Comparison of ENCODE assay signal across 21 mouse cellular contexts in genomic region chr16:91191233-91191632, GRCm38 (mm10). TPM values are rescaled to one million over a fixed set of nuclear protein-coding genes. Genes with fewer than 3 reads are reported as not detected.
DNase-seq lines count a peak whose midpoint lies in the region; ATAC-seq and TF ChIP-seq lines count a peak whose summit lies in the region.
"Had no signal": no experiment of that assay in that cellular context is flagged by ENCODE, and none has a peak within 500 bp of the region (broad histone marks: within the 10 kb centered on the region; RNA-seq: fewer than 3 reads in every experiment).

No protein-coding gene starts in this region.

- H3K9me3 ChIP-seq in forebrain, embryonic 10.5 days: peaks cover 5% of the 10 kb centered on the region
- H3K9me3 ChIP-seq in forebrain, embryonic 13.5 days (replicated peaks): peaks cover 5% of the 10 kb centered on the region; the same call in 1 of the 2 replicates
- no peaks in the 10 kb centered on the region for H3K9me3 ChIP-seq in hindbrain, embryonic 16.5 days (ENCODE audit: control insufficient read depth, low read length)
- 0 out of 2 replicates have a peak, but pooled peaks cover 5% of the 10 kb centered on the region for H3K9me3 ChIP-seq in hindbrain, embryonic 10.5 days
- no peaks in the 10 kb centered on the region for H3K9me3 ChIP-seq in midbrain, postnatal 0 days (ENCODE audit: low read length)
- H3K9me3 ChIP-seq in midbrain, embryonic 14.5 days (ENCODE audit: control insufficient read depth, low read length): no peaks in the 10 kb centered on the region
- no peaks in the 10 kb centered on the region for H3K9me3 ChIP-seq in embryonic facial prominence, embryonic 10.5 days
- H3K9me3 ChIP-seq: limb, embryonic 15.5 days; neural tube, embryonic 12.5 days had no signal

- ATAC-seq in forebrain, embryonic 13.5 days: no peak; the same call in 1 of the 2 replicates
- peak; percentile 67 for ATAC-seq in hindbrain, embryonic 16.5 days
- ATAC-seq in midbrain, postnatal 0 days (ENCODE audit: low FRiP score): peak; percentile 50
- no peak for ATAC-seq in midbrain, embryonic 14.5 days (ENCODE audit: low FRiP score, low TSS enrichment)
- ATAC-seq: liver, postnatal 0 days had no signal

- no peak for TF ChIP-seq CTCF in midbrain, postnatal 0 days (IDR thresholded peaks at IDR 0.05)

- no peak for DNase-seq in forebrain, embryonic 10.5 days (ENCODE audit: extremely low spot score, low spot score)
- no peak for DNase-seq in hindbrain, embryonic 10.5 days (ENCODE audit: low spot score)
- peak; percentile 39 for DNase-seq in midbrain, postnatal 0 days (ENCODE audit: low spot score)
- no peak for DNase-seq in midbrain, embryonic 14.5 days
- DNase-seq in layer of hippocampus, postnatal 10 days (ENCODE audit: low spot score in 2 of 2): peak; percentile 37 to 51
- no peak for DNase-seq in embryonic facial prominence, embryonic 10.5 days (ENCODE audit: low spot score)
- DNase-seq: adrenal gland, postnatal 25 days; cerebellum, postnatal 36 days; heart, postnatal 36 days; kidney, adult 11 months; kidney, postnatal 10 days; liver, postnatal 0 days; lung, postnatal 36 days had no signal

- 81% methylated on average over 6 of the region's 6 CpGs for WGBS in forebrain, embryonic 10.5 days
- 63% methylated on average over 6 of the region's 6 CpGs for WGBS in forebrain, embryonic 13.5 days
- 50% methylated on average over 6 of the region's 6 CpGs for WGBS in hindbrain, embryonic 16.5 days
- 79% methylated on average over 6 of the region's 6 CpGs for WGBS in hindbrain, embryonic 10.5 days
- 51% methylated on average over 6 of the region's 6 CpGs for WGBS in midbrain, postnatal 0 days
- WGBS in midbrain, embryonic 14.5 days: 67% methylated on average over 6 of the region's 6 CpGs
- WGBS in embryonic facial prominence, embryonic 10.5 days: 82% methylated on average over 6 of the region's 6 CpGs

- H3K4me1 ChIP-seq in forebrain, embryonic 10.5 days: peaks cover 48% of the 10 kb centered on the region
- H3K4me1 ChIP-seq in forebrain, embryonic 13.5 days: peaks cover 29% of the 10 kb centered on the region
- no peaks in the 10 kb centered on the region for H3K4me1 ChIP-seq in hindbrain, embryonic 16.5 days (ENCODE audit: control insufficient read depth, insufficient read depth, low read depth, low read length)
- peaks cover 29% of the 10 kb centered on the region for H3K4me1 ChIP-seq in hindbrain, embryonic 10.5 days (replicated peaks)
- H3K4me1 ChIP-seq in midbrain, postnatal 0 days (ENCODE audit: insufficient read depth, low read length): 0 out of 2 replicates have a peak, but pooled peaks cover 5% of the 10 kb centered on the region
- H3K4me1 ChIP-seq in midbrain, embryonic 14.5 days (ENCODE audit: control insufficient read depth, insufficient read depth, low read length): 0 out of 2 replicates have a peak, but pooled peaks cover 7% of the 10 kb centered on the region
- peaks cover 24% of the 10 kb centered on the region for H3K4me1 ChIP-seq in embryonic facial prominence, embryonic 10.5 days
- H3K4me1 ChIP-seq: limb, embryonic 15.5 days had no signal

- peaks cover 98% of the 10 kb centered on the region for H3K27me3 ChIP-seq in forebrain, embryonic 10.5 days (ENCODE audit: poor library complexity, severe bottlenecking)
- peaks cover 77% of the 10 kb centered on the region for H3K27me3 ChIP-seq in forebrain, embryonic 13.5 days
- H3K27me3 ChIP-seq in hindbrain, embryonic 16.5 days (replicated peaks; ENCODE audit: control insufficient read depth, insufficient read depth, low read length): peaks cover 28% of the 10 kb centered on the region
- H3K27me3 ChIP-seq in hindbrain, embryonic 10.5 days (ENCODE audit: insufficient read depth, poor library complexity, severe bottlenecking): peaks cover 99% of the 10 kb centered on the region
- H3K27me3 ChIP-seq in midbrain, postnatal 0 days (ENCODE audit: insufficient read depth, low read length): no peaks in the 10 kb centered on the region
- H3K27me3 ChIP-seq in midbrain, embryonic 14.5 days (ENCODE audit: control insufficient read depth, insufficient read depth, low read length): peaks cover 9% of the 10 kb centered on the region; the same call in 1 of the 2 replicates
- peaks cover 84% of the 10 kb centered on the region for H3K27me3 ChIP-seq in embryonic facial prominence, embryonic 10.5 days (replicated peaks; ENCODE audit: low read depth, poor library complexity, severe bottlenecking)

- H3K4me3 ChIP-seq in forebrain, embryonic 10.5 days: no peak overlapping the region
- no peak overlapping the region for H3K4me3 ChIP-seq in forebrain, embryonic 13.5 days
- H3K4me3 ChIP-seq in hindbrain, embryonic 16.5 days (ENCODE audit: low read length): no peak overlapping the region
- no peak overlapping the region for H3K4me3 ChIP-seq in hindbrain, embryonic 10.5 days
- no peak overlapping the region for H3K4me3 ChIP-seq in midbrain, postnatal 0 days (ENCODE audit: low read depth, low read length)
- H3K4me3 ChIP-seq in midbrain, embryonic 14.5 days (replicated peaks; ENCODE audit: low read depth, low read length): no peak overlapping the region
- no peak overlapping the region for H3K4me3 ChIP-seq in embryonic facial prominence, embryonic 10.5 days
- H3K4me3 ChIP-seq: limb, embryonic 15.5 days; midbrain, embryonic 10.5 days; neural tube, embryonic 12.5 days had no signal

- no peak overlapping the region for H3K4me2 ChIP-seq in forebrain, embryonic 13.5 days
- no peak overlapping the region for H3K4me2 ChIP-seq in hindbrain, embryonic 16.5 days (ENCODE audit: low read length)
- H3K4me2 ChIP-seq in midbrain, postnatal 0 days (ENCODE audit: low read depth, low read length, poor library complexity, severe bottlenecking): no peak overlapping the region
- H3K4me2 ChIP-seq in midbrain, embryonic 14.5 days (ENCODE audit: low read length): no peak overlapping the region
- H3K4me2 ChIP-seq: heart, embryonic 11.5 days; limb, embryonic 15.5 days; neural tube, embryonic 12.5 days had no signal

- H3K36me3 ChIP-seq in forebrain, embryonic 10.5 days (replicated peaks): no peaks in the 10 kb centered on the region
- no peaks in the 10 kb centered on the region for H3K36me3 ChIP-seq in forebrain, embryonic 13.5 days (ENCODE audit: poor library complexity, severe bottlenecking)
- no peaks in the 10 kb centered on the region for H3K36me3 ChIP-seq in hindbrain, embryonic 16.5 days (ENCODE audit: control insufficient read depth, insufficient read depth, low read length)
- no peaks in the 10 kb centered on the region for H3K36me3 ChIP-seq in hindbrain, embryonic 10.5 days
- no peaks in the 10 kb centered on the region for H3K36me3 ChIP-seq in midbrain, postnatal 0 days (ENCODE audit: insufficient read depth, low read length)
- no peaks in the 10 kb centered on the region for H3K36me3 ChIP-seq in midbrain, embryonic 14.5 days (ENCODE audit: control insufficient read depth, insufficient read depth, low read length)
- H3K36me3 ChIP-seq in embryonic facial prominence, embryonic 10.5 days (replicated peaks): no peaks in the 10 kb centered on the region
- H3K36me3 ChIP-seq: limb, embryonic 15.5 days; midbrain, embryonic 10.5 days; neural tube, embryonic 12.5 days had no signal

- no peak overlapping the region for H3K9ac ChIP-seq in forebrain, embryonic 13.5 days
- no peak overlapping the region for H3K9ac ChIP-seq in hindbrain, embryonic 16.5 days (ENCODE audit: low read depth, low read length)
- no peak overlapping the region for H3K9ac ChIP-seq in midbrain, postnatal 0 days (replicated peaks; ENCODE audit: low read length, poor library complexity, severe bottlenecking)
- no peak overlapping the region for H3K9ac ChIP-seq in midbrain, embryonic 14.5 days (replicated peaks; ENCODE audit: low read length)
- H3K9ac ChIP-seq: limb, embryonic 15.5 days; liver, postnatal 0 days; neural tube, embryonic 12.5 days had no signal

- H3K27ac ChIP-seq in forebrain, embryonic 10.5 days: peak overlapping the region; percentile 66
- no peak overlapping the region for H3K27ac ChIP-seq in forebrain, embryonic 13.5 days
- peak overlapping the region; percentile 69 for H3K27ac ChIP-seq in hindbrain, embryonic 16.5 days (ENCODE audit: low read depth, low read length)
- H3K27ac ChIP-seq in hindbrain, embryonic 10.5 days: no peak overlapping the region
- peak overlapping the region; percentile 39; the same call in 1 of the 2 replicates for H3K27ac ChIP-seq in midbrain, postnatal 0 days (ENCODE audit: low read depth, low read length)
- no peak overlapping the region for H3K27ac ChIP-seq in midbrain, embryonic 14.5 days (replicated peaks; ENCODE audit: low read depth, low read length)
- no peak overlapping the region for H3K27ac ChIP-seq in embryonic facial prominence, embryonic 10.5 days (replicated peaks)
- H3K27ac ChIP-seq: limb, embryonic 15.5 days; neural tube, embryonic 12.5 days had no signal

RNA-seq across cellular contexts. Expression of gene Olig2, which starts 34.0 kb away (rescaled TPM):
- 10.5 and 11.2 TPM in 2 replicates for polyA plus RNA-seq in forebrain, embryonic 10.5 days (2016; fragmentation: Nextera tagmentation; extraction: Ambion mirVana)
- polyA plus RNA-seq in forebrain, embryonic 13.5 days (2015; fragmentation: Nextera tagmentation; extraction: Ambion mirVana): 6.3 and 8.4 TPM in 2 replicates
- polyA plus RNA-seq in hindbrain, embryonic 16.5 days (2015; fragmentation: Nextera tagmentation; extraction: Ambion mirVana): 6.1 and 11.4 TPM in 2 replicates
- polyA plus RNA-seq in hindbrain, embryonic 10.5 days (2016; fragmentation: Nextera tagmentation; extraction: Ambion mirVana): 1.4 and 1.9 TPM in 2 replicates
- 36.0 and 58.4 TPM in 2 replicates for total RNA-seq in midbrain, postnatal 0 days (2014; rRNA removed)
- polyA plus RNA-seq in midbrain, postnatal 0 days (2015; fragmentation: Nextera tagmentation; extraction: Ambion mirVana): 13.3 and 15.7 TPM in 2 replicates
- 5.6 and 7.8 TPM in 2 replicates for polyA plus RNA-seq in midbrain, embryonic 14.5 days (2014; fragmentation: Nextera tagmentation; extraction: Ambion mirVana)
- 10 to 100 TPM; 36.0 to 44.8 TPM for total RNA-seq in layer of hippocampus, postnatal 10 days (2021)
- polyA plus RNA-seq in embryonic facial prominence, embryonic 10.5 days (2016; fragmentation: Nextera tagmentation; extraction: Ambion mirVana): 2.3 and 3.4 TPM in 2 replicates
- total RNA-seq: adrenal gland, postnatal 25 days; gastrocnemius, postnatal 4 days; heart, postnatal 36 days had no signal
- polyA plus RNA-seq: limb, embryonic 15.5 days; liver, postnatal 0 days; testis, adult 2 months had no signal

Comparison
In these comparisons a context has a peak if more than half of its experiments do, and no peak if none do; other contexts are left out.
1. DNase-seq: peak in midbrain, postnatal 0 days (single experiment) and layer of hippocampus, postnatal 10 days (2 of 2); none in forebrain, embryonic 10.5 days (single experiment), hindbrain, embryonic 10.5 days (single experiment), midbrain, embryonic 14.5 days (single experiment) and embryonic facial prominence, embryonic 10.5 days (single experiment).
2. H3K27ac ChIP-seq: peak in forebrain, embryonic 10.5 days (single experiment), hindbrain, embryonic 16.5 days (single experiment) and midbrain, postnatal 0 days (single experiment); none in forebrain, embryonic 13.5 days (single experiment), hindbrain, embryonic 10.5 days (single experiment), midbrain, embryonic 14.5 days (single experiment) and embryonic facial prominence, embryonic 10.5 days (single experiment).
3. ATAC-seq: peak in hindbrain, embryonic 16.5 days (single experiment) and midbrain, postnatal 0 days (single experiment); none in forebrain, embryonic 13.5 days (single experiment) and midbrain, embryonic 14.5 days (single experiment).